Mouse (Mus musculus) gastrocnemius, postnatal 4 days (tissue): ENCODE data around the gene Tnfrsf8. TPM values are rescaled to one million over a fixed set of nuclear protein-coding genes. Genes with fewer than 3 reads are reported as not detected.
A peak's percentile ranks its signal among the peaks of the same experiment; 100 is the strongest.

Source experiments
- DNase-seq, 2 experiments: peaks; one replicate each; pipeline ENCODE4 v3.0.0; 2021 to 2022; ENCODE audit warnings: low spot score in 2 of 2, mixed read lengths in 2 of 2
- total RNA-seq, 2 experiments: library from RNA; stranded (reverse); gene quantifications; 2 replicates each; pipeline ENCODE4 v1.2.3; 2021

The Tnfrsf8 gene
- total RNA-seq, 2 experiments from 2014 or later = 0.20 to 0.29 TPM

DNA sequence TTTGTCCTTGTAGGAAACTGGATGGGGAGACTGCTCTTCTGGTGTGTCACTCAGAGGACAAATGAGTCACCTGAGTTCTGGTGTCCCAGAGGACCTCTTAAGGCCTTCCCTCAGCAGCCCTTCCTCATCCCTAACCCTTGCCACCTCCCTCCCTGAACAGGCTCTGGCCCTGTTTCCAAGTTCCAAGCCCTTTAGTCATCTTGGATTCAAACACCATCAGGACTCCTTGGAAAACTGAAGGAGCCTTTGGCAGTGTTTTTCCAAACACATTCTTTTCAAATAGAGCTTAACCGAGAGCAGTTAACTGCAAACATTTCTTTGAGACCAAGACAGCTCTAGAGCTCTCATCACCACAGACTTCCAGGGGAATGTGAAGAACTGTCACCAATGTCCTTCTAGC, 42.2 kb downstream of the Tnfrsf8 start:
- DNase-seq = no peak

- no peak for DNase-seq
These were observed 43.3 kb downstream of the Tnfrsf8 start for GRCm38 (mm10) chr4:145271634-145272033.

GRCm38 (mm10) chr4:145270136-145270535, 44.8 kb downstream of the Tnfrsf8 start:
- no peak for DNase-seq

DNA sequence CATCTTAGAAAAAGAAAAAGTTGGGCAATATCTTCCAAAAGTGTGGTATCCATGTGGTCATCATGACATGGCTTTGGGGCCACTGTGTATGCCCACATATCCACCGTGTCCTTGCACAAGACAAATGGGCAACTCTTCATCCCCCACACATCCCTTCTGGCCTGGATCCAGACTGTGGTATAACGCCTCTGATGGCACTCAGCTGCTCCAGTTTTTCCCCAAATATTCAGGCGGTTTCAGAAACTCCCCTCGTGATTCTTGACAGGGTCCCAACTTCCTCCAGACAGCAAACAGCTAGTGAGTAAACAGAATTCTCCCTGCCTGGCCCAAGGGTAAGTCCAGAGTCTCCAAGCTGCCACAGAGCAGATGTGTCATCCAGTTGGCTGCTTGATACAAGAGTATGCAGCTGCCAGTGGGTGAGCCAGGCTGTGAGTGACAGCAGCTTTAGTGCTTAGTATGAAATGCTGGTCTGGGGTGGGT, 47.3 kb downstream of the Tnfrsf8 start:
- DNase-seq = no peak

- DNase-seq = no peak
These were observed 48.5 kb downstream of the Tnfrsf8 start for GRCm38 (mm10) chr4:145266505-145266904.

DNA sequence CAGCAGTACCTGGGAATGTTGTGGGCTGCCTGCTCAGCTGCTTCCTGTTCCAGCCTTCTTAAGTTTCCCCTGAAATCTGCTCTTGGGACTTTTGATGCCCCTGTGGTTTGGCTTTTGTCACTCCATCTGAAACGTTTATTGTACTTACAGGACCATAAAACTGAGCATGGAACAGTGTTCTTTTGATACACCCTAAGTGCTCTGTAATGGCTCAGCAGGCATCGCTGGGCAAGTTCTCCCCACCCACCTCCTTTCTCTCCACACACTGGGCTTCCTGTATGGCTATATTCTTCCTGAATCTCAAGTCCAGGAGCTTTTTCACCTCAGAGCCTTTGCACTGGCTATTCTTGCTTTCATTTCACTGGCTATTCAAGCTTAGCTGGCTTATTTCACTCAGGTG, 50.2 kb downstream of the Tnfrsf8 start:
- DNase-seq = no peak

DNA sequence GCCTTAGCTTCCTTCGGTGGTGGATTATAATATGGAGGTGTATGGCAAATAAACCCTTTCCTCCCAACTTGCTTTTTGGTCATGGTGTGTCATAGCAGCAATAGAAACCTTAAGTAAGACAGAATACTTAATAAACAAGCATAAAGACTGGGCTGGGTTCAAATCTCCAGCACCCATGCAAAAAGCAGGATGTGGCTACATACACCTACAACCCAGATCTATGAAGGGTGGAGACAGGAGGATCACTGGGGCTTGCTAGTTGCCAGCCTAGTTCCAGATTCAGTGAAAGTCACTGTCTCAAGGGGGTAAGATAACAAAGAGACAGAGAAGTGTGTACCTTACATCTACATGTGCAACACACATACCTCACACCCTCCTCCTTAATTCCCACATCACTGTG, 51.4 kb downstream of the Tnfrsf8 start:
- DNase-seq = no peak

DNA sequence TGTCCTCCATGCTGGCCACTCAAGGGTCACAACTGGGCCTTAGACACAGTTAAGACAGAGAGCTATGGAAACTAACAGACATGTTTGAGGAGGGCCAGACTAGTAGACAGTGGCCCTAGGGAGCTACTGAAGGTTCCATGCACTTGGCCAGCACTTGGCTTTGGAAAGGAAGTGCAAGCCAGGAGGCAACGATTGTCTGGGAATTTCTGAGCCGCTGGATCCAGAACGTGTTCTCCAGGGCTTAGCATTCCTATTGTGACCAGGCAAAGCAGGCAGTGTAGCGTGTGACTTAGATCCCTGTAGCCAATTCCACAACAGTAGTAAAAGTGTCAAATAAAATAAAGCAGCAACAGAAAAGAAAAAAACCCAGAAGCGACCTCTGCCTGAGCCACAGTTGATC, 54.2 kb downstream of the Tnfrsf8 start:
- DNase-seq = no peak

GRCm38 (mm10) chr4:145257751-145258434, 57.1 kb downstream of the Tnfrsf8 start:
- DNase-seq = no peak

GRCm38 (mm10) chr4:145256144-145256543, 58.8 kb downstream of the Tnfrsf8 start:
- DNase-seq = no peak

DNA sequence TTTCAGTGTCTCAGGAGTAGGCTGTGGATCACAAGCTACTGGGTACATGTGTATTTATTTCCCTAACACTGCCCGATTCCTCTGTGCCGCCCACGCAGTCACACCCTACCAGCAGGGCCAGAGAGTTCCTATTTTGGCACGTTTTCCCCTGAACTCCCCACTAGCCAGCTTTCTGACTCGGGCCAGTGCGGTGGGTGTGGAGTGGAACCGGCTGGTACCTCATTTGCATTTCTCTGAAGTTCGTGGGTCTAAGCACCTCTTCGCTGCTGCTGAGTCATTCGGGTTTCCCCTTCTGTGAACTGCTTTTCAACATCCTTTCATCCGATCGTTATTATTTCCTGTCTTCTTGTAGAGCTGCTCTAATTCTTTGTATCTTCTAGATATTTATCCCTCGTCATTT, 60.5 kb downstream of the Tnfrsf8 start:
- no peak for DNase-seq

- no peak for DNase-seq
These were observed 62.4 kb downstream of the Tnfrsf8 start for GRCm38 (mm10) chr4:145252611-145253010.

DNA sequence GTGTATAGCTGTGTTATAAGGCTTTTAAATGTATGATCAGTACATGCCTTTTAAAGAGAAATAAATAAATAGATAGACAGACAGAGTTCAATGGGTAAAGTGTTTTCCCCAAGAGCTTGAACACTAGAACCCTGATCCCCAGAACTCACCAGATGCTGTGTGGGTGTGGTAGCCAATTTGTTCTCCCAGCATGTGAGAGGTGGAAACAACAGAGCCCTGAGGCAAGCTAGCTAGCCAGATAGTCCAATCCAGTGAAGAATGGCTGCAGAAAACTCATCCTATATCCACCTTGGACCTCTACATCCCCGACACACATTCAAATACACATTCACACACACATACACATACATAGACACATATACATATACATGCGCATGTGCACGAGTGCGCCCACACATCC, 63.4 kb downstream of the Tnfrsf8 start:
- DNase-seq = no peak

- DNase-seq = no peak
These were observed 65.0 kb downstream of the Tnfrsf8 start for GRCm38 (mm10) chr4:145250002-145250401.

DNA sequence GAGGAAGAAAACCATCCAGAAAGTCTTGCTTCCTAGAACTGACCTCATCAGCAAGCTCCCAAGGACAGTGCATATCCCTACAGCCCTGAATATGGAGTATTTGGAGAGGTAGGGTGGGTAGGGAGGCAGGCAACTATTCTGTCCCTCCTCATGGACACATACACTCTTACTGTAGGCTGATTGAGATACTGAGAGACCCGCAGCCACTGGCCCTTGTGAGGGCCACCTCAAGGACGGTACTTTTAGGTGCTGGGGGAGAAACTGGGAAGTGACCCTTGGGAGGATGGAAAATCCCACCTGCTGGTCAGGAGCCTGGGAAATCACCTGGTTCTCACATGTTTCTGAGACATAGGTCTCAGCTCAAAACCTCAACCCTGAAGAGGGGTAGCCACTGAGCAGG, 67.4 kb downstream of the Tnfrsf8 start:
- no peak for DNase-seq

DNA sequence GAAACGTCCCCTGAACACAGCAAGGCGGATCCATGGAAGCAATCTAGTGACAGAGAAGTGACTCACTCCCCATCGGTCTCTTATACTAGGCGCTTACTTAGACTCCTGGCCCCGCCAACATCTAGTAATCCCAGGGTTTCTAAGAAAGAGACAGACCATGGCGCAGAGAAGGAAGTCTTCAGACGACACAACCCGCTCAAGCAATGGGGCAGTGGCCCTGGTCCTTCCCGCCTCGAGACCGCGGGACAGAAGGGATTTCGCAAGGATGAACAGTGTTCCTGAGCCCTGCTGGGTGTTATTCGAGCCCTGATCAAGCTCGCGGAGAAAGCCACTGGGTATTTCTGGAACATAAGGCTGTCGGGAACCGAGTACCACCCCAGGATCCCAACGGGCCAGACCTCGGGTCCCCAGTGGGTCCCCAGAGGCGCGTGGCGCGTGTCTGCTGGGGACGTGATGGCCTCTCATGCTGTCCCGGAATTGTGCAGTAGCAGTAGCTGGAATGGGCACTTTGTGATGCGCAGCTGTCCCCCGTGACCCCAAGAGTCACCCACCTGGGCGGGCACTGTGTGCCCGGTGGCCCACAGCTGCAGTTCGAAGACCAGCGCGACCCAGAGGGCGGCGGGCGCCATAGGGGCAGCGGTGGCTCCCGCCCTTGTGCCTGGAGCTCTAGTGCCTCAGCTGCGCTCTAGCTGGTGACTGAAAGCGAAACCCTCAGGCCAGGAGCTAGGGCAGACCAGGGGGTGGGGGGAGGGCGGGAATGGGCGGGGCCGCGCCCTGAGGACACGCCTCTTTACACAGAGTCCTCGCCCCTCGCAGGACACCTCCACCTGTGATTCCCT, 68.6 kb downstream of the Tnfrsf8 start, which contains the start of gene Tnfrsf1b:
Gene Tnfrsf1b (minus strand): TSS at position 698 of the 839 bp plus-strand sequence.
- peak; percentile 31 to 51 for DNase-seq

DNA sequence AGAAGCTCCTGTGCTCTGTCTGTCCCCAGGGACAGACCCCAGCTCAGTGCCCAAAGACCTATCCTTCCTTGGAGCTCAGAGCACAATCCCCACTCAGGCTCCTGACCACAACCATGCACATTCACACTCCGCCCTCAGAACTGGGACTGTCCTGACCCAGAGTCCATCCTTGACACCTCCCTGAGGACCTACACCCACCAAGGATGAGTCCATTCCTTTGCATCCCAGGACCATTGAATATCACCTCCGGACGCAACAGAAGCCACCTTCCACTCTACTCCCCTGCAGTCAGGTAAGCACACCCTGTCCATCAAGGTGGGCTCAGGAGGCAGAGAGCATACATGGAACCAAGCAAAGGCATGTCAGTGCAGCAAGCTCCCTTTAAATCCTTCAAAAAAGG, 69.4 kb downstream of the Tnfrsf8 start:
- DNase-seq = no peak

DNA sequence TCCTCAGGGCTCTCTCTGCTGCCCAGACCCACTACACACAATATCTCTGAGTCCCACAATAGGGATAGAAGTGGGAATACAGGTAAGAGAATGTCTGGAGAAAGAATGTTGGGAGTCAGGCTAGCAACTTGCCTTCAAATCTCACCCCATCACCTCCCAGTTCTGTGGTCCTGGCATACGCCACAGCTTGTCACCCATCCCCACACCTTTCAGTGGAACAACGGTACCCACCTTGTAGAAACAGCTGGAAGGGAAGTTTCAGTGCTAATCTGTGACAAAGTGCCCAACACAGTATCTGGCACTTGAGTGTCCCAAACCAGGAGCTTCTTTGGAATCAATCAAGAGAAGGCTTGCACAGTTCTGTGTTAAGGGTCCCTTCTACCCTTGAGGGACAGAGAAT, 70.3 kb downstream of the Tnfrsf8 start:
- DNase-seq = no peak

DNA sequence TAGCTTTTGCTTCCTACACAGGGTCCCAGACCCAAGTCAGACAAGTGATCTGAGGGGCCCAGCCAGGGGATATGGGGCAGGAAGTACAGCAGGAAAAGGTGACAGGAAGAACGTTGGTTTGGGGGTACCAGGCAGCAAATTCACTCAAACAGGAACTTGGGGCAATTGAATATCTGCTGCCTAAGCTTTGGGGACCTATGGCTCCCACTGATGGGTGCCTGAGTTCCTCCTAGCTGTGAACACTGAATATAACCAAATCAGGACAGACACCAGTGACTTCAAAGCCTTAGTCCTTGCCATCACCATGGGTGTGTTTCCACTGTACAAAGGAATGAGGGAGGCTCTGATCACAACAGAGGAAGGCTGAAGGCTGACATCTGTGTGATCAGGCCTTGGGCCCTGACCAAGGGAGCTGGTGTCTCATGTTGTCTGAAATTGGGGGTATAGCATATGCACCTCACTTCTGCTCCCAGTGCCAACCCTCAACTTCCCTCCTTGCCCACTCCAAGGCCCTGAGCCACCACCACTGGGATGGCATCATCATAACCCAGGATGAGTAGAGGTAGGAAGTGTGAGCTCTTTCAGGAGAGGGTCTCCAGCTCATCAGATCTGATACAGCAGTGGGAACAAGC, 72.1 kb downstream of the Tnfrsf8 start:
- no peak for DNase-seq

DNA sequence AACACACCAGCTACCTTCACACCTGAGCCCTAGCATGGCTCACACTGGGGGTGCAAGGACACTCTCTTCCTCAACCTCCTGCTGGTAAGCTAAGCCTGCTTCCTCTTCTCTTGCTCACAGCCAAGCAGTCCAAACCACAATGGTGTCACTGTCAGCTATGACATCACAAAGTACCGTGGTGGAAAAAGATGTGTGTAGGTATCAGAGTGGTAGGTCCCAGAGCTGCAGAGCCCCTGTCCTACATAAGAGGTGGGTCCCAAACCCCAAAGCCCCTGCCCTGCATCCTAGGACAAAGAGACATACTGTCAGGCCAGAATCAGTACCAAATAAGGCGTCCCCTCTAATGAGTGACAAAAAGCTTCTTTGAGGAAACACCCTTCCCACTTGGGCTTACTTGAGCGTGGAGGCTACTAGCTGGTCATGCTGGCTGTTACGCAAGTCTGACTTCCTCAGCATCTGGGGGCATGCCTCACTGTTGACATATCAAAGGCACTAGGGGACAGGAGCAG, 74.2 kb downstream of the Tnfrsf8 start:
- DNase-seq = no peak

- peak; percentile 59 to 85 for DNase-seq
These were observed 75.7 kb downstream of the Tnfrsf8 start for GRCm38 (mm10) chr4:145239049-145239830.
